Mouse (Mus musculus) bone marrow macrophage, adult 2 months (primary cell): Measurements from ENCODE around the gene Rnf121.

Source experiments
- CTCF ChIP-seq: IDR thresholded peaks from 2 replicates; pipeline ENCODE4 v1.5.1; 2012; ENCODE audit warnings: low read depth, mild to moderate bottlenecking, low read length, moderate library complexity
- POLR2A ChIP-seq: IDR thresholded peaks from 2 replicates; pipeline ENCODE4 v1.6.1; 2012; ENCODE audit warnings: mild to moderate bottlenecking, low read depth, low read length, borderline replicate concordance

DNA sequence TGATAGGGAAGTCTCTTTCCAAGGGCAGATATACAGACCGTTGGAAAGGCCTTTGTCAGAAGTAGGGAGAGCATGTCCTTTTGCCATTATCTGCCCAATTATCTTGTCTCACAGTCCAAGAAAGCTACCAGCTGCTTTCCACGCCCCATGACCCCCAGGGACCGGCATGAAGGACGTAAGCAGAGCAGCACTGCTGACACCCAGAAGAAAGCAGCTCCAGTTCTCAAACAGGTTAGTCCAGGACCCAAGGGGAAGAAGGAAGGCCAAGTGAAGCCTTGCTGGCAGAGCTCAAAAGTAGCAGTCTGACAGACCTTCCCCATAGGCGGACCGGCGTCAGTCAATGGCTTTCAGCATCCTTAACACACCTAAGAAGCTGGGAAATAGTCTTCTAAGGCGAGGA is 51.9 kb downstream of the Rnf121 start:
- TF ChIP-seq CTCF, result no peak
- TF ChIP-seq POLR2A, result no peak
